Mouse (Mus musculus): Measurements from ENCODE around the gene Cacna1s.

Gene Cacna1s

DNA sequence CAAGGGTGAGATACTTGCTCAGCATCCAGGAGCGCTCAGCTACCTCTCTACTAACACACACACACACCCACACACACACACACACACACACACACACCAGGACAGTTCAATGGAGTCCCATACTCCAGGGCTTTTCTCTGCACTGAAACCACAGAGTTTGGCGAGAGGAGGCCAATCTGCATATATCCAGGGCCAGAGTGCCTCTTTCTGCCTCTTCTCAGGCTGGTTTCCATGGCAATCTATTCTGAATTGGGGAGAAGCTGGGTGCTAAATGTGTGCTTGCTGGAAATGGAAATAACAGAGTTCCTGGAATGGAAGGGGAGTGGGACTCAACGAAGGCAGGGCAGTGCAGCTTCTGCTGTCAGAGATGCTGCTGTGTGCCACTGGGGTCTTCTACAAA, 3.2 kb downstream of the Cacna1s start:
- DNase-seq, result no peak

DNA sequence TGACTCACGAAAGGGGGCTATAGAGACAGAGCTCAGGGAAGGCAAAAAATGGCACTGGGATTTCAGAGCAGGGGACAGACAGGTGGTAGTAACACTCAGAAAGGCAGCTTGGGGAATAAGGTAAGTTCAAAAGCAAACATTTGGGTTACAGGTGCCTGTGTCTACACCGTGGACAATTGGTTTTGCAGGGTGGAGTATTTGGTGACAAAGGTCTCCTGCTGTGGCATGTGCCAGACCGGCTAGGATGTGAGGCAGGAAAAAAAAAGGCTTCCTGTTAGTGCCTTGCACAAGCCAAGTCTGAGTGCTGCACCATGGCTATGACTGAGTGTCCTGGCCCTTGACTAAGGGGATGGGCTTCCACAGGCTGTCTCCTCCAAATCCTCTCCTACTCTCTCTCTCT, 6.0 kb downstream of the Cacna1s start:
- no peak for DNase-seq

- DNase-seq, result peak; percentile 7 to 28
Observed at GRCm38 (mm10) chr1:136061041-136061789, 8.7 kb downstream of the Cacna1s start.

GRCm38 (mm10) chr1:136061790-136062141, 9.2 kb downstream of the Cacna1s start:
- no peak for DNase-seq

GRCm38 (mm10) chr1:136063991-136064390, 11.4 kb downstream of the Cacna1s start:
- no peak for DNase-seq

GRCm38 (mm10) chr1:136066621-136067020, 14.1 kb downstream of the Cacna1s start:
- no peak for DNase-seq

- DNase-seq, result no peak
Observed at GRCm38 (mm10) chr1:136067579-136067978, 15.0 kb downstream of the Cacna1s start.

DNA sequence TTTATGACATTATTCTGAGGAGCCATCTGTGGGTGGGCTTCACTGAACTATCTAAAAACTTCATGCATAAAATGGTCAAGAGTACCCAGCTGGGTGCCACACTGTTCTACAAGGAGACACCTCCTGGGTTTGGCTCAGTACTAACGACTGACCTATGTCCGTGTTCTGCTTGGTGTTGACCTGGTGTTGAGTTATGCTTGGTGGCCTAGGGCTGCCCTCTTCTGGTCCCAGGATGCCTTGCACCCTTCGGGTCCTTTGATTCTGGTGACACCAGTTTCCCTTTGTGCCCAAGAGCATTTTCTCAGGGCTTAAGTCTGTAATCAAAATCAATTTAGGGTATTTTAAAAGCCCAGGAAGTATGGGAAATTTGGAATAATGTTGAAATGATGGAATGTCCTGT, 23.5 kb downstream of the Cacna1s start:
- DNase-seq, result no peak

DNA sequence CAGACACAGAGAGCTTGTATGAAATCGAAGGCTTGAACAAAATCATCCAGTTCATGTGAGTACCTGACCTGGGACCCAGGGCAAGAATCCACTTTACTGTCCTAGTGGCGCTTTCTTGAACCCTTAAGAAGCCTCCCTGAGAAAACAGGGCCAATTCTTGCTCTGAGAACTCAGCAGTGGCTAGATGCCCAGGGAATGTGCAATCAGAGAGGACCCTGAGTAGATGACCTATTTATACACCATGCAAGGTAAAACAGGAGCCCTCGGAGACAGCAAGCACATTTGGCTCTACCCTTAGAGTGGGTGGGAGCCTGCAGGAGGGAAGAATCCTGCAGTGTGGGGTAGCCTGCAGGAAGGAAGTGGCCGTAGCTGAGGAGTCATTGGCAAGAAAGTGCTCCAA, 25.1 kb downstream of the Cacna1s start:
- DNase-seq, result no peak

DNA sequence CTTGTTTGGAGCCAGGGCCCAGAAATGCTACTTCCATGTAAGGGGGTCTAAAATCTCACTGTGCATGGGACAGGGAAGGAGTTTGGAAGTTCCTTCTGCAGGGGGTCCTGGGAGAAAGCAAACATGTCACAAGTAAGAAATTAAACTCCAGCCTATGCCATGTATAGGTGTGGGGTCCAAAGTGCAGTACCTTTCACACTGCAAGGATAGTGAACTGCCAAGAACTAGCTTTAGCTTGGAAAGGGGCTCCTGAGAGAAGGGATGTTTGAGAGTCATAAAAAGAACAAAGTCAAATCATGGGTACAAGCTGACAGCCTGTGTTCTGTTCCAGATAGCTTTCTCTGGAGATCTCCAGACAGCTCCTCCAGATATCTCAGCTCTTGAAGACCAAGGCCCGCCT, 28.6 kb downstream of the Cacna1s start:
- DNase-seq, result no peak

GRCm38 (mm10) chr1:136085988-136086685, 33.6 kb downstream of the Cacna1s start:
- DNase-seq, result no peak

GRCm38 (mm10) chr1:136089368-136090165, 37.0 kb downstream of the Cacna1s start:
- DNase-seq, result no peak

DNA sequence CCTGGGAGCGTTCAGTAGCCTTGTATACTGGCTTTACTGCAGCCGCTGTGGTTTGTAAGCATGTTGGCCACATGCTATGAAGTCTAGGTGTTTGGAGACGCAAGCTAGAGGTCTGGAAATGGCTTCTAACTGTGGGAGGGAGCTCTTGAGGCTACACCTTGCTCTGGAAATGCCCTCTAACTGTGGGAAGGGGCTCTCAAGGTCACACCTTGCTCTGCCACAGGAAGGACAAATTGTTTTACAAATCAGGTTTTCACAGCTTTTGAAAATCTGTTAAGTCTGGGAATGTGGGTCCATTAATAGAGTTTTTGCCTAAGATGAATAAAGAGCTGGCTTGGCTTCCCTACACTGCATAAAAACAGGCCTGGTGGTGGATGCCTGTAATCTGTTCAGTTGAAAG, 41.2 kb downstream of the Cacna1s start:
- DNase-seq, result no peak

DNA sequence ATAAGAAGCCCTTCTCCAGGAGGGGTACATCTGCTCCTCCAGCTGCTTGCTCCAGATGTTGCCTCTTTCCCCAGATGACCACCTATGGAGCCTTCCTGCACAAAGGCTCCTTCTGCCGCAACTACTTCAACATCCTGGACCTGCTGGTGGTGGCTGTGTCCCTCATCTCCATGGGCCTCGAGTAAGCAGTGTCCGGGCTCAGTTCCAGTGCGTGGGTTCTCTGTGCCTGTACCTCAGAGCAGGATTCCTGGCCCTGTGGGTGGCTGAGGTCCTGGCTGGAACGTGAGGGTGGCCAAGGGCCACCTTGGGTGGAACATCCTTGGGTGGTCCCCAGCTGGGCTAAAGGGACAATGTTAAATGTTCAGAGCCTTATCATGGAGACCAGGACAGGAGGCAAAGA, 42.3 kb downstream of the Cacna1s start:
- no peak for DNase-seq

DNA sequence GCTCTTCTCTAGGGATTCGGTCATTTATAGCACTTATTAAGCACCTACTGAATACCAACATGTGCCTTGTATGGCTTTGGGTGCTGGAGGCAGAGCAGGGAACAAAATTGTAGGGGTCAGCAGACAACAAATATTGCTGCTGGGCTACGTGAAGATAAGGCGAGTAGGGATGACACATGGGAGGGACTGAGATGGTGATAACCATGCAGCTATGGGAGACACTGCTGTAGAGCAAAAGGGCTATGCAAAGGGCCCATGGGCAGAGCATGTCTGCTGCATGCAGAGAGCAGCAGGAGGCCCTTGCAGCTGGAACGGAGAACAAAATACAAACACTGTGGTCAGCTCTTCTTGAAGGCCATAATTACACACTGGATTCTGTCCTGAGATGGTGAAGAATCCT, 49.5 kb downstream of the Cacna1s start:
- no peak for DNase-seq

DNA sequence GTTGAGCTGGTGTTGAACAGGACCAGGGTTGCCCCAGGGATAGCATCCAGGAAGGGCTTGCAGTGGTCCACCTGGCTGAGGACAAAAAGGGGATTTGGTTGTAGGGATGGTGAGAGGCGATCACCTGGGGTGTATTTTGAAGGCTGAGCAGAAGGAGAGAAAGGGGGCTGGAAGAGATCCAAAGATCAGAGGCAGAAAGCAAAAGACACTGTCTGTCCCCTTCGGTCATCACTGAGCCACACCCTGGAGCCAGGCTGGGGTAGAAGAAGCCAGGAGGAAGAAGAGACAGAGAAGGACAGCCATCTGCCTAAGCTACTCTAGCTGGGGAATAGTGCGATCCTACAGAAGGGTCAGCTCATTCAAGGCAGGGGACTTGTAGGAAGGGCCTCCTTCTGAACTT, 50.0 kb downstream of the Cacna1s start:
- no peak for DNase-seq

DNA sequence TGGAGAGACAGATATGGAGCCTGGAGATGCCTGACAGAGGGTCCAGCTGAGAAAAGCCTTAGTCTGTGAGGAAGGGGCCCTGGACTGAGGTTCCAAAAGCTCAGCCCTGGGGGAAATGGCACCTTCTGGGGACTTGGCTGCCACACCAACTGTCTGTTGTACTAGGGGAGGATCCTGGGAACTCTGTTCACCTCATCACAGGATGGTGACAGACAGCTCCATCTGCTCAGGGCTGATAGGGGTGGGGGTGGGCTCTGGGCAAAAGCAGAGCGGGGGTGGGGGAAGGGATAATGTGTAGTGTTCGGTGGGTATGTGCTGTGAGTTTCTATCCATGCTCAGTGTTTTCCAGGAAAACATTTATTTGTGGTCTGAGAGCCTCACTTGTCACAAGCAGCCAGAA, 50.4 kb downstream of the Cacna1s start:
- DNase-seq, result no peak

GRCm38 (mm10) chr1:136103696-136104095, 51.1 kb downstream of the Cacna1s start:
- DNase-seq, result no peak

- no peak for DNase-seq
Observed at GRCm38 (mm10) chr1:136104741-136105140, 52.2 kb downstream of the Cacna1s start.

DNA sequence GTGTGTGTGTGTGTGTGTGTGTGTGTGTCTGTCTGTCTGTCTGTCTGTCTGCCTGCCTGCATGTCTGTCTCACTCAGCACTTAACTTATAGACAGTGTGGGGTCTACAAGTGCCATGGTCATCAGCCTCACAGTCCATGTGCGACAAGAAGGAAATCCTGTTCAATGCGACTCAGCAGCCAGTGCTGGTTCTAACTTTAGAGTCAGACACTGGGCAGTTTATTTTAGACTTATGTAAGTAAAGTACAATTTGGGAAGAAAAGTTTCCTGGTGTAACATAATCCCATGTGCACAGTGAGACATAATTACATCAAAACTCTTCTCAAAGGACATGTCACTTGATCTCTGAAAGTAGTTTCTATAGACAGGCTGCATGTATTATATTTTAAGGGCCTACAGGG, 56.9 kb downstream of the Cacna1s start:
- no peak for DNase-seq

DNA sequence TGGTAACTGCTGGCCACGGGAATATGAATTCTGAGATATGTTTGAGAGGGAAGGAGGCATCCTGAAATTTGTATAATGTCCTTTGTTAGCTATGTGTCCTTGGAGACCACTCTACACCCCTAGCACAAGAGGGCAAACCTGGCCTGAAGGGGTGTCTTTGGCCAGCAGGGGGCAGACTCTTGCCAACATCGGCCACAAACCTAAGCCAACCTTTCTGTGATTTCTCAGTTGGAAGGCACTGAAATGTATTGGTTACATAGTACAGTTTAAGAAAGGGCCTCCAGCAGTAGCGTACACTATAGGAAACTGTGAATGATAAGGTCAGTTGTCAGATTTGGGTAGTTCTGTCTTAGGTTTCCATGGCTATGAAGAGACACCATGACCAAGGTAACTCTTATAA, 63.6 kb downstream of the Cacna1s start:
- DNase-seq, result peak; percentile 46 to 54

DNA sequence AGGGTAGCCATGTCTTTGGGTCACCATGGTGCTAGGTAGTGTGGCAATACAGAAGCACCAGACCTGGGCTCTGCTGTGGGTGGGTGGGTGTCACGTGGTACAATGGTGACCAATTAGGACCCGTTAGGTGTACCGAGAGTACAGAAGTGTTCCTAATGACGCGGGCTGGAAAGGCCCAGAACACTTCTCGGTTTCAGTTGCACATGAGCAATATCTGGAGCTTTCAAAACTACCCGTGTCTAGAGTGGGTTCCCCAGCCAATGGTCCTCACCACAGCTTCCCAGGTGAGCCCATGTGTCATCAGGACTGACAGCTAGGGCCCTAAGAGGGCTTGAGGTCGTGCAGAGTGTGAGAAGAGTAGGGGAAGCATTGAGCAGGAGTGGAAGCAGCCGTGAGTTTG, 64.5 kb downstream of the Cacna1s start:
- DNase-seq, result no peak

GRCm38 (mm10) chr1:136118875-136119274, 66.3 kb downstream of the Cacna1s start:
- DNase-seq, result peak; percentile 56 to 64

All from thymus, adult 18-20 months (tissue).